Mouse (Mus musculus) frontal cortex, postnatal 10 days (tissue): ENCODE data around the gene Evx2.
A peak's percentile ranks its signal among the peaks of the same experiment; 100 is the strongest.

ENCODE experiments used
- DNase-seq, 2 experiments: peaks; one replicate each; pipeline ENCODE4 v3.0.0; 2022; ENCODE audit warnings: low spot score in 2 of 2, mixed read lengths in 1 of 2

Evx2 gene

GRCm38 (mm10) chr2:74667191-74667841, 8.0 kb upstream of the Evx2 start:
- no peak for DNase-seq

- DNase-seq = no peak
These were observed 7.1 kb upstream of the Evx2 start for GRCm38 (mm10) chr2:74666411-74666810.

GRCm38 (mm10) chr2:74663291-74663925, 4.1 kb upstream of the Evx2 start:
- DNase-seq = peak in 1 of 2 experiments; percentile 63

GRCm38 (mm10) chr2:74661685-74662084, 2.3 kb upstream of the Evx2 start:
- peak in 1 of 2 experiments; percentile 42 for DNase-seq

- DNase-seq = no peak
These were observed 1.3 kb upstream of the Evx2 start for GRCm38 (mm10) chr2:74660421-74661375.

GRCm38 (mm10) chr2:74658667-74659371, 538 bp downstream of the Evx2 start:
- DNase-seq = no peak

GRCm38 (mm10) chr2:74658024-74658666, 1.2 kb downstream of the Evx2 start:
- no peak for DNase-seq

GRCm38 (mm10) chr2:74657251-74658023, 1.9 kb downstream of the Evx2 start:
- DNase-seq = no peak

GRCm38 (mm10) chr2:74656632-74657021, 2.7 kb downstream of the Evx2 start:
- no peak for DNase-seq

- DNase-seq = no peak
These were observed 3.3 kb downstream of the Evx2 start for GRCm38 (mm10) chr2:74655821-74656631.

- DNase-seq = no peak
These were observed 4.0 kb downstream of the Evx2 start for GRCm38 (mm10) chr2:74655420-74655781.

GRCm38 (mm10) chr2:74654743-74655419, 4.5 kb downstream of the Evx2 start:
- DNase-seq = no peak

GRCm38 (mm10) chr2:74653781-74654535, 5.4 kb downstream of the Evx2 start:
- DNase-seq = no peak

- no peak for DNase-seq
These were observed 6.4 kb downstream of the Evx2 start for GRCm38 (mm10) chr2:74652996-74653340.

- no peak for DNase-seq
These were observed 12.1 kb downstream of the Evx2 start for GRCm38 (mm10) chr2:74647082-74647864.

- DNase-seq = no peak
These were observed 13.7 kb downstream of the Evx2 start for GRCm38 (mm10) chr2:74645631-74646030.

GRCm38 (mm10) chr2:74642431-74642830, 16.9 kb downstream of the Evx2 start:
- no peak for DNase-seq

- DNase-seq = no peak
These were observed 23.9 kb downstream of the Evx2 start for GRCm38 (mm10) chr2:74635412-74635811.
